Mouse (Mus musculus) gastrocnemius, postnatal 10 days (tissue): ENCODE results near the gene Dlg4. TPM values are rescaled to one million over a fixed set of nuclear protein-coding genes. Genes with fewer than 3 reads are reported as not detected.

Source experiments
- microRNA-seq, 2 experiments: library from miRNA; unstranded; fragments of <30 nt; microRNA quantifications; one replicate each; pipeline ENCODE4 v1.2.0; 2021
- total RNA-seq, 2 experiments: library from RNA; stranded (reverse); gene quantifications; 2 replicates each; pipeline ENCODE4 v1.2.3; 2021

Dlg4 gene
- total RNA-seq, 2 experiments from 2014 or later, result 16.5 to 28.7 TPM

Small RNAs within 50 kb of the gene (microRNA-seq; reads per million reads assigned to microRNA genes)
- 0 reads per million in 2 experiments for gene Gm44349
- 1,138 to 1,533 reads per million in 2 experiments for gene Mir324

Other genes with a start within 250 kb of the Dlg4 start
- gene Chrnb1, start 221.0 kb upstream of the Dlg4 start, total RNA-seq, result 100 to 1,000 TPM; 105 to 124 TPM
- gene Fgf11, start 215.1 kb upstream of the Dlg4 start, total RNA-seq, result 10 to 100 TPM; 10.5 to 12.2 TPM
- gene Tmem102, start 211.3 kb upstream of the Dlg4 start, total RNA-seq, result not detected
- gene Gm39566, start 201.6 kb upstream of the Dlg4 start, total RNA-seq, result not detected
- not detected for gene Spem2, start 198.5 kb upstream of the Dlg4 start, total RNA-seq
- gene Spem1, start 194.8 kb upstream of the Dlg4 start, total RNA-seq, result not detected
- 10 to 100 TPM; 10.3 to 15.9 TPM for gene Nlgn2, start 179.2 kb upstream of the Dlg4 start, total RNA-seq
- 100 to 1,000 TPM; 121 to 122 TPM for gene Tmem256, start 178.4 kb upstream of the Dlg4 start, total RNA-seq
- 10 to 100 TPM; 25.4 to 27.9 TPM for gene Plscr3, start 170.6 kb upstream of the Dlg4 start, total RNA-seq
- under 1 TPM; 0.11 to 0.31 TPM for gene Tnk1, start 158.2 kb upstream of the Dlg4 start, total RNA-seq
- gene Tmem95, start 138.9 kb upstream of the Dlg4 start, total RNA-seq, result not detected
- 1 to 10 TPM; 2.3 to 3.7 TPM for gene Kctd11, start 135.5 kb upstream of the Dlg4 start, total RNA-seq
- gene Acap1, start 121.4 kb upstream of the Dlg4 start, total RNA-seq, result 1 to 10 TPM in 1 of 2 experiments, under 1 TPM in 1; 0.42 to 1.0 TPM
- 1 to 10 TPM; 1.8 to 2.4 TPM for gene 2810408A11Rik, start 116.0 kb upstream of the Dlg4 start, total RNA-seq
- gene Neurl4, start 115.9 kb upstream of the Dlg4 start, total RNA-seq, result 10 to 100 TPM; 31.2 to 31.8 TPM
- 10 to 100 TPM; 29.0 to 31.3 TPM for gene Gps2, start 103.1 kb upstream of the Dlg4 start, total RNA-seq
- 100 to 1,000 TPM; 600 to 663 TPM for gene Eif5a, start 95.0 kb upstream of the Dlg4 start, total RNA-seq
- gene Ybx2, start 81.1 kb upstream of the Dlg4 start, total RNA-seq, result 1 to 10 TPM; 2.7 to 4.1 TPM
- 100 to 1,000 TPM; 128 to 165 TPM for gene Slc2a4, start 68.8 kb upstream of the Dlg4 start, total RNA-seq
- under 1 TPM in 1 of 2 experiments, not detected in 1; 0.38 TPM for gene Cldn7, start 52.2 kb upstream of the Dlg4 start, total RNA-seq
- 100 to 1,000 TPM; 237 to 249 TPM for gene Ctdnep1, start 35.8 kb upstream of the Dlg4 start, total RNA-seq
- gene Elp5, start 34.4 kb upstream of the Dlg4 start, total RNA-seq, result 10 to 100 TPM; 46.9 to 53.2 TPM
- 100 to 1,000 TPM; 195 to 228 TPM for gene Gabarap, start 25.8 kb upstream of the Dlg4 start, total RNA-seq
- gene Phf23, start 21.2 kb upstream of the Dlg4 start, total RNA-seq, result 10 to 100 TPM; 22.2 to 28.9 TPM
- gene Dvl2, start 16.3 kb upstream of the Dlg4 start, total RNA-seq, result 10 to 100 TPM in 1 of 2 experiments, 1 to 10 TPM in 1; 8.2 to 14.7 TPM
- gene Acadvl, start 1.5 kb upstream of the Dlg4 start, total RNA-seq, result 100 to 1,000 TPM; 217 to 254 TPM
- gene Asgr1, start 37.1 kb downstream of the Dlg4 start, total RNA-seq, result under 1 TPM in 1 of 2 experiments, not detected in 1; 0.29 TPM
- under 1 TPM in 1 of 2 experiments, not detected in 1; 0.32 TPM for gene Asgr2, start 75.7 kb downstream of the Dlg4 start, total RNA-seq
- 1 to 10 TPM; 3.2 to 4.0 TPM for gene Mgl2, start 113.4 kb downstream of the Dlg4 start, total RNA-seq
- 1 to 10 TPM; 5.1 to 5.8 TPM for gene Clec10a, start 139.3 kb downstream of the Dlg4 start, total RNA-seq
- gene Slc16a11, start 195.8 kb downstream of the Dlg4 start, total RNA-seq, result under 1 TPM in 1 of 2 experiments, not detected in 1; 0.63 TPM
- 1 to 10 TPM; 1.1 to 3.7 TPM for gene Slc16a13, start 204.1 kb downstream of the Dlg4 start, total RNA-seq
- 10 to 100 TPM; 12.6 to 21.5 TPM for gene Bcl6b, start 212.9 kb downstream of the Dlg4 start, total RNA-seq
- 10 to 100 TPM; 46.0 to 51.4 TPM for gene 0610010K14Rik, start 221.0 kb downstream of the Dlg4 start, total RNA-seq
- gene Gm21988, start 222.9 kb downstream of the Dlg4 start, total RNA-seq, result 1 to 10 TPM; 2.8 to 3.8 TPM
- 10 to 100 TPM; 91.1 to 93.0 TPM for gene Rnasek, start 222.9 kb downstream of the Dlg4 start, total RNA-seq
- 1 to 10 TPM in 1 of 2 experiments, under 1 TPM in 1; 0.94 to 1.7 TPM for gene Alox12, start 238.4 kb downstream of the Dlg4 start, total RNA-seq